Mouse (Mus musculus): ENCODE results near the gene 1700028P14Rik. TPM values are rescaled to one million over a fixed set of nuclear protein-coding genes. Genes with fewer than 3 reads are reported as not detected.
"Not testable (repeated sequence)": the region's sequence is repeated elsewhere in the genome, so short reads cannot be mapped to it uniquely, and the experiment has no call there.

Gene 1700028P14Rik
- not detected in 2 replicates for polyA plus RNA-seq (2015; fragmentation: Nextera tagmentation; extraction: Ambion mirVana)

DNA sequence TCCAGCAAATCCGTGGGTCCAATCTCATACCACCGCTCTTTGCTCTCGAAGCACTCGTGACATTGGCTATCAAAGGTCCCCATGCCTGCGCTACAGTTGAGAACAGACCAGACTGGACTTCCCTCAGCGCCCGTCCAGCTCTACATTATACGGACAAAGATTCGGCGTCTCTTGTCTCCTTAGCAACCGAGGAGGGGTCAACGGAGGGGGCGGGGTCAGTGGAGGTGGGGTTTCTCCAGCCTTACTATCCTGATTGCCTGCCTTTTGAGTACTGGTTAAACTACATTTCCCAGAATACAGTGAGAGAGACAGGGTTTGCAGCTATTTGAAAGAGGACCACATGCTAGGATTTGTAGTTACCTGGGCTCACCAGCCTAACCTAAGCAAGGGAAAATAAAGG lies at the start of gene 1700028P14Rik:
TSS of gene 1700028P14Rik (minus strand) at position 169 of the 400 bp plus-strand sequence.
- no peaks in the 10 kb centered on the region for H3K27me3 ChIP-seq
- H3K9me3 ChIP-seq (replicated peaks): no peaks in the 10 kb centered on the region
- H3K36me3 ChIP-seq: no peaks in the 10 kb centered on the region
- ATAC-seq (ENCODE audit: low read depth) (0 out of 2 replicates have a peak, but pooled peaks have one; percentile 55), DNase-seq (no peak)
- H3K9ac ChIP-seq: no peak within 1 kb of the TSS
- 5% methylated on average over 13 of the region's 13 CpGs for WGBS (ENCODE audit: insufficient replicate concordance)
- no peak within 1 kb of the TSS for H3K27ac ChIP-seq
- no peak within 1 kb of the TSS for H3K4me3 ChIP-seq (replicated peaks)
- no peaks in the 10 kb centered on the region for H3K4me1 ChIP-seq (replicated peaks)
- no peak within 1 kb of the TSS for H3K4me2 ChIP-seq

DNA sequence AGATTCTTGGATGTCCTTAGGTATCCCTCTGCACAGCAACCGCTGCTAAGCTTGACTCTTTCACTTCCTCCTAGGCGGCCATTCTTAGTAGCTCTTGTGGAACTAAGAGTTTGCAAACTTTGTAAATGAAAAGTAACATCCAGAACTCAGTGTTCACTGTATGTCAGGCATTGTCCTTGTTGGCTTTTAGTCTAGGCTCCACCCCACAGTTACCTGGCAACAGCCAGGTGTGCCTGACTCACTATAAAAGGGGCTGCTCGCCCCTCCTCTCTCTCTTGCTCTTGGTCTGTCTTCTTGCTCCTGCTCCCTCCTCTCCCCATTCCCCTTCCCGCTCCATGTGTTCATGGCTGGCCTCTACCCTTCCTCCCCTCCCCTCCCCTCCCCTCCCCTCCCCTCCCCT lies 46.5 kb upstream of the 1700028P14Rik start:
- ATAC-seq (ENCODE audit: low read depth) (no peak), DNase-seq (no peak)
- Histone ChIP-seq H3K36me3 (peaks cover 61% of the 10 kb centered on the region), H3K27ac (no peak overlapping the region), H3K4me2 (no peak overlapping the region), H3K27me3 (no peaks in the 10 kb centered on the region), H3K9me3 (replicated peaks) (no peaks in the 10 kb centered on the region), H3K4me3 (replicated peaks) (no peak overlapping the region), H3K9ac (no peak overlapping the region), H3K4me1 (replicated peaks) (no peaks in the 10 kb centered on the region)
- WGBS (ENCODE audit: insufficient replicate concordance): 80% methylated on average over 4 of the region's 4 CpGs

DNA sequence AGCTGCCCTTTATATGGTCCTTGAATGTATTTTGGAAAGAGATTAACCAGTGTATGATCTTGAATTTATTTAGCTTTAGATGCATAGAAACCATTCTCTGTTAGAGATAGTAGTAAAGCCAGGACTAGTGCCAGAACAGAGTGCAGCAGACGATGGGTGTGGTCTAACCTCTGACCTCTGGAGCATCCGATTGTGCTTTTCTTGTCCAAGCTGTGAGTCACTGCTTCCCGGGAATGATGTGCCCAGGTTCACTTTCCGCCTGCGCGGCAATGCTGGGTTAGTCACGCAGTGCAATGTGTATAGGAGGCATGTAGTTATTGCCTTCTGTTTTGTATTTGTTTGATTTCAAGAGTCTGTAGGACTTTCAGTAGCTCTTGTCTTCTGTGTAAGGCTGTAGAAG lies 45.8 kb upstream of the 1700028P14Rik start:
- Histone ChIP-seq H3K4me2 (no peak overlapping the region), H3K4me3 (replicated peaks) (no peak overlapping the region), H3K27me3 (no peaks in the 10 kb centered on the region), H3K36me3 (peaks cover 57% of the 10 kb centered on the region), H3K9ac (no peak overlapping the region), H3K27ac (no peak overlapping the region), H3K4me1 (replicated peaks) (no peaks in the 10 kb centered on the region), H3K9me3 (replicated peaks) (no peaks in the 10 kb centered on the region)
- DNase-seq (no peak), ATAC-seq (ENCODE audit: low read depth) (no peak)
- WGBS (ENCODE audit: insufficient replicate concordance): 88% methylated on average over 7 of the region's 7 CpGs

DNA sequence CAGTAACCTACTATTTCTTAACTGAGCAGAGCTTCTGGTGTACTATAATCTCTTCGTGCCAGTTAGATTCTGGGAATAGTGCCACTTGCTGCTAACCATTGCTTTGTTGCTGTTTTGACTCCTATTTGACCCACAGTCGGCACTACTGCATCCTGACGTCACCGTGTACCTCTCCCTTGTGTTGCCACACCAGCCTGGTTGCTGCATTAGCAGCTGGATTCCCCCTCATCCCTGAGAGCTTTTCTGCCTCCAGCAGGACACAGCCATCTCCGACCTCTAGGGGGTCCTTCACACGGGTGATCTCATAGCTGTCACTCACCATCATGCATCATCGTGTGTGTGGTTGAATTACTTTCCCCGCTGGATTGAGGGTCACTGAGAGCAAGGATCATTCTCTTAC lies 45.2 kb upstream of the 1700028P14Rik start:
- DNase-seq (no peak), ATAC-seq (ENCODE audit: low read depth) (no peak)
- Histone ChIP-seq H3K9me3 (replicated peaks) (no peaks in the 10 kb centered on the region), H3K4me3 (replicated peaks) (no peak overlapping the region), H3K4me1 (replicated peaks) (no peaks in the 10 kb centered on the region), H3K4me2 (no peak overlapping the region), H3K9ac (no peak overlapping the region), H3K27ac (no peak overlapping the region), H3K27me3 (no peaks in the 10 kb centered on the region), H3K36me3 (peaks cover 54% of the 10 kb centered on the region)
- WGBS (ENCODE audit: insufficient replicate concordance): 83% methylated on average over 8 of the region's 8 CpGs

DNA sequence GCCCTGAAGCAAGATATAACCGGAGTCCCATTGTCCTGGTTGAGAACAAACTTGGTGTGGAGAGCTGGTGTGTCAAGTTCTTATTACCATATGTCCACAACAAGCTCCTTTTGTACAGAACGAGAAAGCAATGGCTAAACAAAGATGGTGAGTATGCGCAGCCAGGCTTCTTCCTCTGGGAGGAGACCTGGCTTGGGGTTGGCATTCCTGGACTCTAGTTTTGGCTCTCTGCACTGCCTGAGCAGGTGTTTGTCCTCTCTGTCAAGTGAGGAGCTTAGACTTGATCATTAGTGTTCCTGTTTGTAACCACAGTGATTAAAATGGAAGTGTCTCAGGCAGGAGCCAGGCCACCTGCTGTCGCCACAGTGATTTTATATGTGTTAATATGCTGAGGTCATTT lies 41.7 kb upstream of the 1700028P14Rik start:
- H3K4me3 ChIP-seq (replicated peaks): no peak overlapping the region
- H3K4me2 ChIP-seq: no peak overlapping the region
- H3K9me3 ChIP-seq (replicated peaks): no peaks in the 10 kb centered on the region
- H3K4me1 ChIP-seq (replicated peaks): peaks cover 14% of the 10 kb centered on the region
- H3K27ac ChIP-seq: no peak overlapping the region
- no peaks in the 10 kb centered on the region for H3K27me3 ChIP-seq
- DNase-seq (no peak), ATAC-seq (ENCODE audit: low read depth) (no peak)
- H3K36me3 ChIP-seq: peaks cover 40% of the 10 kb centered on the region
- no peak overlapping the region for H3K9ac ChIP-seq
- 90% methylated on average over 4 of the region's 4 CpGs for WGBS (ENCODE audit: insufficient replicate concordance)

DNA sequence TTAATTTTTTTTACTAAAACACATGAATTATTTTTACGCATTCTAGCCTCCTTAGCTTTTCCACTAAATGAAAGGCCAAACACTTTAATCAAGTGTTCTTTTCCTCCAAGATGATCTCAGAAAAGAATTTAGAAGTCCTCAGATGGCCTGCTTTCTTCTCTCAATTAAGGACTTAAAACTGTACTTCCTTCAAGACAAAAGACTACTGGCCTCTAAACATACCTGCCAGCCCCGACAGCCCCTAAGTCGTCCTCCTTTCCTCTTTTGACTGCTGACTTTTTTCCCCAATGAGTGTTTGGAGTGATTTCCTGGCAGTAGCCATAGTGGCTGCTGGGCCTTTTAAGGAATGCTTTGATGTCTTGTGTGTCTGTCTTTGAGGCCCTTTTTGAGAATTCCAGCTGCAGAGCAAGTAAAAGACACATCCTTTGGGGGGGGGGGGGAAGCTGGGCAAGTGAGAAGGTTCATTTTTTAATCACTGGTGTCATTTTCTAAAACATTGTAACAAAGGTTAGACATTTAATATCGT lies 35.9 kb upstream of the 1700028P14Rik start:
- H3K9ac ChIP-seq: peak overlapping the region; percentile 95
- peak overlapping the region; percentile 34; the same call in 1 of the 2 replicates for H3K27ac ChIP-seq

DNA sequence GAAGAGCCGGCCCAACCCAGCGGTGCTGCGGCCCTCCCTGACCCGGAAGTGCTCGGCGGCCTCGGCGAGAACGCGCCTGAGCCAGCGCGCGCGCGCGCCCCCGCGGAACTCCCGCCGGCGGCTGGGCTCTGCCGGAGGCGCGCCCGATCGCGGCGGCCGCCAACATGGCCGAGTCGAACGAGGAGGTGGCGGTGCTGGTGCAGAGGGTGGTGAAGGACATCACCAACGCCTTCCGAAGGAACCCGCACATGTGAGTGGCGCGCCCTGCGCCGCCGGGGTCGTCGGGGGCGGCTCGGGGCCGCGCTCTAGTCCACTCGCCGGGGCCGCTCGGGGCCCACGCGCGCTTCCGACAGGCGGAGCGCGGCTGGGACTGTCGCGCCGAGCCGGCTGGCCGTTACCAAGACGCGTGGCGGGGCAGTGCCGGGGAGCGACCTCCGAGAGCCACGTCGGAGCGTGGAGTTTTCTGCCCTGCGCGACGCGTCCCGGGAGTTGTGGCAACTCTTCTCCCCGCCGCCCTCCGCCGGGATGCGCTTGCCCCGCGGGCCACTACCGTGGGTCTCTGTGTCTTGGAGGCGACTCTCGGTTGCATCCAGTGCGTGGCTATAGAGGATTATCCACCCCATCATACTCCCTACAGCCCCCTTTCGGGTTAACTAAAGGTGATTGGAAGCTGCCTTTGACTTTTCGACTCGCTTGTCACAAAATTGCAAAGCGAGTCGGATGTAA lies 34.8 kb upstream of the 1700028P14Rik start, which contains the start of gene Ptar1:
TSS of gene Ptar1 (plus strand) at position 134 of the 726 bp plus-strand sequence.
- H3K9me3 ChIP-seq (replicated peaks): no peaks in the 10 kb centered on the region
- peak within 1 kb of the TSS; percentile 95 for H3K9ac ChIP-seq
- peak within 1 kb of the TSS; percentile 76 for H3K4me2 ChIP-seq
- WGBS (ENCODE audit: insufficient replicate concordance): under 1% methylated on average over 93 of the region's 93 CpGs
- H3K4me1 ChIP-seq (replicated peaks): peaks cover 22% of the 10 kb centered on the region
- ATAC-seq (ENCODE audit: low read depth) (peak; percentile 91), DNase-seq (peak; percentile 77)
- no peaks in the 10 kb centered on the region for H3K36me3 ChIP-seq
- peak within 1 kb of the TSS; percentile 85 for H3K27ac ChIP-seq
- peak within 1 kb of the TSS; percentile 94 for H3K4me3 ChIP-seq (replicated peaks)
- H3K27me3 ChIP-seq: no peaks in the 10 kb centered on the region

More for the DNA sequence above, 35.9 kb upstream of the 1700028P14Rik start:
- Histone ChIP-seq H3K4me1 (replicated peaks) (peaks cover 22% of the 10 kb centered on the region), H3K27me3 (no peaks in the 10 kb centered on the region), H3K36me3 (no peaks in the 10 kb centered on the region), H3K9me3 (replicated peaks) (no peaks in the 10 kb centered on the region), H3K4me3 (replicated peaks) (peak overlapping the region; percentile 94), H3K4me2 (peak overlapping the region; percentile 70)
- WGBS (ENCODE audit: insufficient replicate concordance): 35% methylated on average over 4 of the region's 4 CpGs
- DNase-seq: no peak
- ATAC-seq (ENCODE audit: low read depth): no peak

DNA sequence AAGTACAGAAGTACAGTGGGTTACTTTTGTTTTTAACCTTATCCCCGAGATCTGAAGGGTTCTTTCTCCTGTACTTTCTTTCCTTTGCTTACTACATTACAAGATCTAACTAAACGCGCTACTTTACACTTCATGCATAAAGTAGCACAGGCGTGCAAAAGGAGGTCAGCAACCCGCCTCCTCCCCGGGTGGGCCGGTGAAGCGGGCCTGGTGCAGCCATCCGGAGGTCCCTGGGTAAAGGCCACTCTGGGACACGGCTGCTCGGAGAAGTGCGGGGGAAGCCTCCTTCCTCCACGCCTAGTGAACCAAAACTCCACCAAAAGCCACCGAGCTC lies 34.3 kb upstream of the 1700028P14Rik start:
- Histone ChIP-seq H3K27me3 (no peaks in the 10 kb centered on the region), H3K4me1 (replicated peaks) (peaks cover 22% of the 10 kb centered on the region), H3K27ac (peak overlapping the region; percentile 85), H3K36me3 (no peaks in the 10 kb centered on the region), H3K9me3 (replicated peaks) (no peaks in the 10 kb centered on the region), H3K9ac (peak overlapping the region; percentile 95), H3K4me2 (peak overlapping the region; percentile 76), H3K4me3 (replicated peaks) (peak overlapping the region; percentile 94)
- 2% methylated on average over 14 of the region's 14 CpGs for WGBS (ENCODE audit: insufficient replicate concordance)
- no peak for ATAC-seq (ENCODE audit: low read depth)
- no peak for DNase-seq

DNA sequence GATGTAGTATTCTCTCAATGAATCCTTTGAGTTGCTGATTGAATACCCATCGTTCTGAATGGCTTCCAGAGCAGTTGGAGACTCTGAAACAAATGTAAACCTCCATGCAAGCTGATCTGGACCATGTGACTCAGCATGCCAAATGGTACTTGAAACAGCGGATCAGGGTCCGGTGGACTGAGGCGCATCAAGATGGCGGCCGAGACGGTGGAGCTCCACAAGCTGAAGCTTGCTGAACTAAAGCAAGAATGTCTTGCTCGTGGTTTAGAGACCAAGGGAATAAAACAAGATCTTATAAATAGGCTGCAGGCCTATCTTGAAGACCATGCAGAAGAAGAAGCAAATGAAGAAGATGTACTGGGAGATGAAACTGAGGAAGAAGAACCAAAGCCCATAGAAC lies 23.0 kb upstream of the 1700028P14Rik start:
- not testable (repeated sequence) for H3K27ac ChIP-seq; H3K27me3 ChIP-seq; H3K4me1 ChIP-seq (replicated peaks); H3K36me3 ChIP-seq; H3K4me3 ChIP-seq (replicated peaks); H3K9me3 ChIP-seq (replicated peaks); H3K9ac ChIP-seq; ATAC-seq (ENCODE audit: low read depth); H3K4me2 ChIP-seq; DNase-seq
- WGBS (ENCODE audit: insufficient replicate concordance): 75% methylated on average over 8 of the region's 8 CpGs

DNA sequence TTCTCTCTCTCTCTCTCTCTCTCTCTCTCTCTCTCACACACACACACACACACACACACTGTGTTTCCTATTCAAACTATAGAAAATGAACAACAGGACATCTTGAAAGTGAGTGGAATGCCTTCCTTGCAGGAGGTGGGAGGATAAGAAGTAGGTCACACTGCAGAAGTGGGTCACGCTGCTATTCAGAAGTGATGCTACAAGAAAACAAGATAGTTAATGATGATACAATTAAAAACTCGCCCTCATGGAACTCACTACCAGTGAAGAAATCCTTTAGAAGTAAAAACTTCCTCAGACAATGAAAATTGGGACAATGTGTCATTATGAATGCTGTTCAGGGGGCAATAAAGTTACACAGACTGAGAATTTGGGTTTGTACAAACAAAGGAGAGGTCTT lies 20.4 kb upstream of the 1700028P14Rik start:
- no peak for DNase-seq
- no peak overlapping the region for H3K9ac ChIP-seq
- H3K27ac ChIP-seq: no peak overlapping the region
- H3K27me3 ChIP-seq: no peaks in the 10 kb centered on the region
- WGBS (ENCODE audit: insufficient replicate concordance): 45% methylated on average over 2 of the region's 2 CpGs
- no peak for ATAC-seq (ENCODE audit: low read depth)
- H3K4me1 ChIP-seq (replicated peaks): no peaks in the 10 kb centered on the region
- H3K9me3 ChIP-seq (replicated peaks): no peaks in the 10 kb centered on the region
- H3K36me3 ChIP-seq: no peaks in the 10 kb centered on the region
- H3K4me3 ChIP-seq (replicated peaks): no peak overlapping the region
- no peak overlapping the region for H3K4me2 ChIP-seq

DNA sequence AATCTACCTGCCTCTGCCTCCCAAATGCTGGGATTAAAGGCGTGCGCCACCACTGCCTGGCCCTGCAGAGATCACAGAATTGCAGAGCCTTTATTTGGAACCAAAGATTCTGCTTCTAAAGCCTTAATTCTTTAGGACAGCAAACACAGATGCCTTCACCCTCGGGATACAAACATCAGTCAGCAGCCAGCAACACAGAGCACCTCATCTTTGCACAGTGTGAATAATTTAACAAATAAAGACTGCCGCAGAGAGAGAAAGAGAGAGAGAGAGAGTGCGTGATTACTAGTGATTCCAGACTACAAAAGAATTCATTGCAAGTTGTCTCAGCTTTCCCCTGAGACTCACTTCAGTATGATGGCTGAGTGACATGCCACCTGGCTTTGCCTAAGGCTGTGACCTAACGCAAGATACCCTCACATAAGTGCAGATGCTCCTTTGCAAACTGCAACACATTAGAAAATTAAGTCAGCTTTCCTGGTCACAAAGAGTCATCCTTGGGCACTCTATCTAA lies 15.6 kb upstream of the 1700028P14Rik start:
- no peak overlapping the region for H3K27ac ChIP-seq
- WGBS (ENCODE audit: insufficient replicate concordance): 71% methylated on average over 6 of the region's 6 CpGs
- DNase-seq (no peak), ATAC-seq (ENCODE audit: low read depth) (no peak)
- H3K9ac ChIP-seq: no peak overlapping the region
- H3K9me3 ChIP-seq (replicated peaks): no peaks in the 10 kb centered on the region
- no peaks in the 10 kb centered on the region for H3K36me3 ChIP-seq
- no peaks in the 10 kb centered on the region for H3K27me3 ChIP-seq
- H3K4me1 ChIP-seq (replicated peaks): no peaks in the 10 kb centered on the region
- no peak overlapping the region for H3K4me3 ChIP-seq (replicated peaks)
- no peak overlapping the region for H3K4me2 ChIP-seq

DNA sequence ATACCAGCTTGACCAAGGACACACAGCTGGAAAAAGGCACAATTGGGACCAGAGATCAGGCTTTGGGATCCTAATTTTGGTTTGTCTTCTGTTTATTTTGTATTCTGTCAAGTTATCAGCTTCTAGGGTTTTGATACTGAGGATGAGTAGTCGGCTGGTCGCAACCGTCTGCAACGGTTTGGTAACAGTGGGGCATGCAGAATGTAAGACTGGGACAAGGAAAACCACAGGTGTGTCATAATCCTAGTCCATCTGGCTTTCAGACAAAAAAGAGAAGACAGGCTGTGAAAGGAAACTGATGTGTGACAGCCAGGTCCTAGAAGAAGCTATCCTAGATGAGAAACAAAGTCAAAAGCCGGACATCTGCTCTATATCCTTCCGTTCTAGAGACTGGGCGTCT lies 11.5 kb upstream of the 1700028P14Rik start:
- WGBS (ENCODE audit: insufficient replicate concordance): 67% methylated on average over 7 of the region's 7 CpGs
- no peak overlapping the region for H3K27ac ChIP-seq
- H3K4me1 ChIP-seq (replicated peaks): no peaks in the 10 kb centered on the region
- no peaks in the 10 kb centered on the region for H3K27me3 ChIP-seq
- H3K4me3 ChIP-seq (replicated peaks): no peak overlapping the region
- no peak overlapping the region for H3K9ac ChIP-seq
- ATAC-seq (ENCODE audit: low read depth) (no peak), DNase-seq (no peak)
- H3K36me3 ChIP-seq: no peaks in the 10 kb centered on the region
- H3K9me3 ChIP-seq (replicated peaks): no peaks in the 10 kb centered on the region
- no peak overlapping the region for H3K4me2 ChIP-seq

All from liver, embryonic 13.5 days (tissue).